Mouse (Mus musculus): ENCODE data around the gene Rab37. TPM values are rescaled to one million over a fixed set of nuclear protein-coding genes. Genes with fewer than 3 reads are reported as not detected.
A peak's percentile ranks its signal among the peaks of the same experiment; 100 is the strongest.

Rab37 gene
- polyA plus RNA-seq, 1 experiment = 0.07 TPM

DNA sequence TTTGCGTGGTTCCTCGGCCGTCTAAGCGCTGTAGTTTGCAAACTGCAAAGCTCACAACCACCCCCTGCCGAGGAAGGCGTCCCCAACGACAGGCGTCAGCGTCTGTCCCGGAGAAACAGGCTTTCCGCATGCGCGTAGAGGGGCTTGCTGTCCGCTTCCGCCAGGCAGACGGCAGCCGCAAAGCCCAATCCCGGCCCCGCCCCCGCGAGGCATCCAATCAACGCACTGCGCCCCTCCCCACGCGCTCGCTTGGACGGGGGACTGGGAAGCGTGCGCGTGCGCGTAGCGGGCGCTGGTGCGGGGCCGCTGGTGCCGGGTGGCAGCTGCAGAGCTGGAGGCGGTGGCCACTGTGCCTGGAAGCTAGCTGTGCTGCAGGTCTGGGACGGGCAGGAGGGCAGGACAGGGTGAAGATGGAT is 96.0 kb downstream of the Rab37 start, which contains the start of gene Tmem104:
Gene Tmem104, plus strand, starts transcription at position 264 of the 416 bp plus-strand sequence.
- Histone ChIP-seq H3ac (ENCODE audit: control insufficient read depth, insufficient read length, low read depth) (peak within 1 kb of the TSS; percentile 48), H3K79me3 (ENCODE audit: low read depth) (peaks cover 2% of the 10 kb centered on the region), H3K27me3 (ENCODE audit: control insufficient read depth, insufficient read depth, insufficient read length) (no peaks in the 10 kb centered on the region), H3K4me3 (ENCODE audit: insufficient read depth, poor library complexity, severe bottlenecking) (peak within 1 kb of the TSS; percentile 60), H3K36me3 (ENCODE audit: control insufficient read depth, insufficient read depth) (no peaks in the 10 kb centered on the region), H3K79me2 (ENCODE audit: control insufficient read depth, insufficient read depth) (no peaks in the 10 kb centered on the region)
- peak; percentile 88 for TF ChIP-seq MAX (IDR thresholded peaks at IDR 0.05)
- no peak for TF ChIP-seq CTCF (IDR thresholded peaks at IDR 0.05; ENCODE audit: control insufficient read depth, insufficient read depth, insufficient read length)

DNA sequence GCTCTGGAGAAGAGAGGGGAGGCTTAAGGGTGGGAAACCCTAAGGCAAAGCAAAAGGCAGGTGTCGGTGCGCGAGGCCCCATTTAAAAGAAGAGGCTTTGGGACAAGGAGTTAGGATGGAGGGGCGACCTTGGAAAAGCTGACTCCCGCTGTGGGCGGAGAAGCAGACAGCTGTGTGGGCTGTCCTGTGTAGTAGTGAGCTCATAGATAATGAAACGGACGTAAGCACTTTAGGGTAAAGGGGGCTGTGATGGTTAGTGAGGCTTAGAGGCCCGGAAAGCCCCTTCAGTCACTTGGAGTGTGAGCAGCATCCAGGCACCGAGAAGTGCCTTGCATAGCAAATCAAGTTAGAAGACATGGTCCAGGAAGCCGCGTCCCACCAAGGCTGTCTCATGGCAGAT is 96.5 kb downstream of the Rab37 start, which contains the start of gene Nat9:
Gene Nat9, minus strand, starts transcription at position 167 of the 400 bp plus-strand sequence.
- TF ChIP-seq MYOD1 (IDR thresholded peaks at IDR 0.05; ENCODE audit: control insufficient read depth, insufficient read length, low read depth) (no peak), MAX (IDR thresholded peaks at IDR 0.05) (no peak), MYOG (IDR thresholded peaks at IDR 0.05; ENCODE audit: control insufficient read depth, extremely low read depth, insufficient read length) (no peak), USF1 (IDR thresholded peaks at IDR 0.05; ENCODE audit: low read depth) (no peak), CTCF (IDR thresholded peaks at IDR 0.05; ENCODE audit: control insufficient read depth, insufficient read depth, insufficient read length) (no peak), CEBPB (IDR thresholded peaks at IDR 0.05; ENCODE audit: low read depth) (no peak), FOSL1 (IDR thresholded peaks at IDR 0.05; ENCODE audit: insufficient read depth, low read length, poor library complexity, severe bottlenecking) (no peak)
- H3K79me3 ChIP-seq (ENCODE audit: low read depth) = peaks cover 2% of the 10 kb centered on the region
- H3K4me3 ChIP-seq (ENCODE audit: insufficient read depth, poor library complexity, severe bottlenecking) = peak within 1 kb of the TSS; percentile 60
- H3ac ChIP-seq (ENCODE audit: control insufficient read depth, insufficient read length, low read depth) = peak within 1 kb of the TSS; percentile 48
- H3K36me3 ChIP-seq (ENCODE audit: control insufficient read depth, insufficient read depth) = no peaks in the 10 kb centered on the region
- H3K27me3 ChIP-seq (ENCODE audit: control insufficient read depth, insufficient read depth, insufficient read length) = no peaks in the 10 kb centered on the region
- H3K79me2 ChIP-seq (ENCODE audit: control insufficient read depth, insufficient read depth) = no peaks in the 10 kb centered on the region

DNA sequence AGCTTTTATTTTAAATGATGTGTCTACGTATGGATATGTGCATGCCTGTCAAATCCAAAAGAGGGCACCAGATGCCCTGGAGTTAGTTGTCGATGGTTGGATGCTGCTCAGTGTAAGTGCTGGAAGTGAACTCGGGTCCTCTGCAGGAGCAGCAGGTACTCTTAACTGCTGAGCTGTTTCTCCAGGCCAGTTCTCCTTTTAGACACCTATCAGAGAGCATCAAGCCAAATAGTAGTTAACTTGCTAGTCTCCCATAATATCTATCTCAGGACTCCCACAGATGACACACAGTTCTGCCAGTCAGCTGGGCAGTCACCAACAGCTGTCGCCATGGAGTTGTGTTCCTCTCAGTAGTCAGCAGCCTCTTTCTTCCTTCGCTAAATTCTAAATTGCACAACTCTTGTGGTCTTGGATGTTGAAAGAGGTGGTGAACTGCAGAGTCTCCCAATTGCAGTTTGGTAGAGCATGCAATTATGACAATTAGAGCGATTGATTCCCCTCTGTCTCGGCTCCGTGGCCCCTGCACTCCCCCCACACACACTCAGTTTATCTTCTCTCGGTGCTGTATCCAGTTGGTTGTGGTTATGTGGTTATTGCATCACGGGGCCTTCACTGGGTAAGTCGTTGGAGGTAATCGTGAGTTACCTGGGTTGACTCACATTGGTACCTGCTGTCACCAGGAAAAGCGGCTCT is 97.5 kb downstream of the Rab37 start:
- Histone ChIP-seq H3K27me3 (ENCODE audit: control insufficient read depth, insufficient read depth, insufficient read length) (no peaks in the 10 kb centered on the region), H3K79me3 (ENCODE audit: low read depth) (peaks cover 2% of the 10 kb centered on the region), H3ac (ENCODE audit: control insufficient read depth, insufficient read length, low read depth) (no peak overlapping the region), H3K4me3 (ENCODE audit: insufficient read depth, poor library complexity, severe bottlenecking) (no peak overlapping the region), H3K36me3 (ENCODE audit: control insufficient read depth, insufficient read depth) (no peaks in the 10 kb centered on the region), H3K79me2 (ENCODE audit: control insufficient read depth, insufficient read depth) (no peaks in the 10 kb centered on the region)
- no peak for TF ChIP-seq MYOD1 (IDR thresholded peaks at IDR 0.05; ENCODE audit: control insufficient read depth, insufficient read length, low read depth)
- TF ChIP-seq MYOG (IDR thresholded peaks at IDR 0.05; ENCODE audit: control insufficient read depth, extremely low read depth, insufficient read length) = no peak
- TF ChIP-seq CEBPB (IDR thresholded peaks at IDR 0.05; ENCODE audit: low read depth) = peak; percentile 28

- H3ac ChIP-seq (ENCODE audit: control insufficient read depth, insufficient read length, low read depth) = no peak overlapping the region
- peaks cover 2% of the 10 kb centered on the region for H3K79me3 ChIP-seq (ENCODE audit: low read depth)
- H3K36me3 ChIP-seq (ENCODE audit: control insufficient read depth, insufficient read depth) = no peaks in the 10 kb centered on the region
- no peaks in the 10 kb centered on the region for H3K79me2 ChIP-seq (ENCODE audit: control insufficient read depth, insufficient read depth)
- no peaks in the 10 kb centered on the region for H3K27me3 ChIP-seq (ENCODE audit: control insufficient read depth, insufficient read depth, insufficient read length)
- TF ChIP-seq MYOD1 (IDR thresholded peaks at IDR 0.05; ENCODE audit: control insufficient read depth, insufficient read length, low read depth) (no peak), FOSL1 (IDR thresholded peaks at IDR 0.05; ENCODE audit: insufficient read depth, low read length, poor library complexity, severe bottlenecking) (no peak), USF1 (IDR thresholded peaks at IDR 0.05; ENCODE audit: low read depth) (no peak), MYOG (IDR thresholded peaks at IDR 0.05; ENCODE audit: control insufficient read depth, extremely low read depth, insufficient read length) (no peak), CTCF (IDR thresholded peaks at IDR 0.05; ENCODE audit: control insufficient read depth, insufficient read depth, insufficient read length) (no peak), CEBPB (IDR thresholded peaks at IDR 0.05; ENCODE audit: low read depth) (no peak), MAX (IDR thresholded peaks at IDR 0.05) (no peak)
- no peak overlapping the region for H3K4me3 ChIP-seq (ENCODE audit: insufficient read depth, poor library complexity, severe bottlenecking)
Measured at GRCm38 (mm10) chr11:115189304-115189703, 98.1 kb downstream of the Rab37 start.

DNA sequence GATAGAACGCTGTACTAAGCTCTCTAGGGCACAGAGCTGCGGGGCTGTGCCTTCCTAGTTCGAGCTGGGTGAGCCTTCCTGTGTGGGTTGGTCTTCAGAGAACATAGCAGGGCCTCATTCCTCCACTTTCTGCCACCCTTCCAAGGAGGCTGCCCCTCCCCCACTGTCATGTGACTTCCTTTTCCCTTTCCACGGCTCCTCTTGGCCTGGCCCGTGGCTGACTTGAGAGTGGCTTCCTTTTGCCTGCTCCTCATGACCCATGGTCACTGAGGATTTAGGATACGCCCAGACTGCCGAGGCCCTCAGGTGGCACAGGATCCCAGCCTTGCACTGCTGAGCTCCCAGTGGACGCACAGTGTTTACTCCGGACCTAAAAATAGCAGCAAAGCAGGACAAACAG is 100.9 kb downstream of the Rab37 start:
- Histone ChIP-seq H3K27me3 (ENCODE audit: control insufficient read depth, insufficient read depth, insufficient read length) (no peaks in the 10 kb centered on the region), H3K79me3 (ENCODE audit: low read depth) (peaks cover 2% of the 10 kb centered on the region), H3K79me2 (ENCODE audit: control insufficient read depth, insufficient read depth) (no peaks in the 10 kb centered on the region), H3ac (ENCODE audit: control insufficient read depth, insufficient read length, low read depth) (no peak overlapping the region), H3K4me3 (ENCODE audit: insufficient read depth, poor library complexity, severe bottlenecking) (no peak overlapping the region), H3K36me3 (ENCODE audit: control insufficient read depth, insufficient read depth) (no peaks in the 10 kb centered on the region)
- TF ChIP-seq USF1 (IDR thresholded peaks at IDR 0.05; ENCODE audit: low read depth) = no peak
- TF ChIP-seq MAX (IDR thresholded peaks at IDR 0.05) = no peak

DNA sequence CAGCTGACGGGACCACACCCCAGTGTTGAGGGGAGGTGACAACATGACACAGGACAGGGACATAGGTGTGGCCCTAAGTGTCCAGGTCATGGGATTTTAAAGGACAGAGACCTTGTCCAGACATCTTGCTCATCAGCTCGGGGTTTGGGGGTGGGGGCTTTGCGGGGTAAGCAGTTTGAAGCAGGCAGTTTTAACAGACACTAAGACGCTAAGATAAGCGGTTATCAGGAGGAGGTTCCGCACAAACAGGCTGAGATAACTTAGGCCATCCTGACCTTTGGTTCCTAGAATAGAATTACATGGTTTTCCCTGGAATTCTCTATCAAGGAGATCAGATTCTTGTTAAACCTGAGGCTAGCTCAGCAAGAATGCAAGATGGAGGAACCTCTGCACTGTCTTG is 103.5 kb downstream of the Rab37 start:
- H3K79me3 ChIP-seq (ENCODE audit: low read depth) = no peaks in the 10 kb centered on the region
- no peaks in the 10 kb centered on the region for H3K79me2 ChIP-seq (ENCODE audit: control insufficient read depth, insufficient read depth)
- H3K27me3 ChIP-seq (ENCODE audit: control insufficient read depth, insufficient read depth, insufficient read length) = no peaks in the 10 kb centered on the region
- no peak overlapping the region for H3K4me3 ChIP-seq (ENCODE audit: insufficient read depth, poor library complexity, severe bottlenecking)
- H3ac ChIP-seq (ENCODE audit: control insufficient read depth, insufficient read length, low read depth) = no peak overlapping the region
- no peaks in the 10 kb centered on the region for H3K36me3 ChIP-seq (ENCODE audit: control insufficient read depth, insufficient read depth)
- TF ChIP-seq MYOD1 (IDR thresholded peaks at IDR 0.05; ENCODE audit: control insufficient read depth, insufficient read length, low read depth) (no peak), FOSL1 (IDR thresholded peaks at IDR 0.05; ENCODE audit: insufficient read depth, low read length, poor library complexity, severe bottlenecking) (no peak), MYOG (IDR thresholded peaks at IDR 0.05; ENCODE audit: control insufficient read depth, extremely low read depth, insufficient read length) (no peak), MAX (IDR thresholded peaks at IDR 0.05) (no peak), USF1 (IDR thresholded peaks at IDR 0.05; ENCODE audit: low read depth) (no peak), CEBPB (IDR thresholded peaks at IDR 0.05; ENCODE audit: low read depth) (no peak), CTCF (IDR thresholded peaks at IDR 0.05; ENCODE audit: control insufficient read depth, insufficient read depth, insufficient read length) (no peak)
